ENCODE assay signal across 11 mouse cellular contexts in the genomic region with DNA sequence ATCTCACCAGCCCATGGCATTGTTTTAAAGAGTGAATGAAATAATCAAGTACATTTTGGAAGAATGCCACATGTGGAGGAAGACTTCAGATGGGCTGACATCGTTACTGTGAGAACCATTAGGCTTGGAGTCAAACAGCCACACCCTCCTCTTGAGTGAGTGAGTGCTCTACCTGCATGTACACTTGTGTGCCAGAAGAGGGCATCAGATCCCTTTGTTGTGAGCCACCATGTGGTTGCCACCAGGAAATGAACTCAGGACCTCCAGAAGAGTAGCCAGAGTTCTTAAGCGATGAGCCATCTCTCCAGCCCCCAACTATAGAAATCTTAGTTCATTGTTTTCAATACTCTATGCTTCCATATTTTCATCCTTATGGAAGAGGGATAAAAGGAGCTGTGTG. TPM values are rescaled to one million over a fixed set of nuclear protein-coding genes. Genes with fewer than 3 reads are reported as not detected.
DNase-seq lines count a peak whose midpoint lies in the region; ATAC-seq lines count a peak whose summit lies in the region.
"Had no signal": no experiment of that assay in that cellular context is flagged by ENCODE, and none has a peak within 500 bp of the region (broad histone marks: within the 10 kb centered on the region; RNA-seq: fewer than 3 reads in every experiment).

No protein-coding gene starts in this region.

- peak; percentile 11 for DNase-seq in kidney, postnatal 36 days
- no peak for DNase-seq in kidney, postnatal 14 days
- DNase-seq in CD4-positive, CD25-positive, alpha-beta regulatory T cell, adult 2 months (ENCODE audit: low read depth, low spot score), result peak; percentile 81
- peak; percentile 85 for DNase-seq in R1 (ENCODE audit: low read depth, low spot score)
- no peak for DNase-seq in cerebellum, adult 9-11 months
- no peak for DNase-seq in layer of hippocampus, adult 8-10 months (ENCODE audit: low spot score in 2 of 2)
- DNase-seq in frontal cortex, postnatal 25 days (ENCODE audit: low spot score in 2 of 2), result no peak
- DNase-seq: cerebellum, adult 9-10 months; gastrocnemius, postnatal 10 days; right cerebral cortex, postnatal 4 days had no signal

- ATAC-seq in megakaryocyte, adult 5-6 weeks (ENCODE audit: poor library complexity, severe bottlenecking), result 0 out of 2 replicates have a peak, but pooled peaks have one; percentile 24

RNA-seq across cellular contexts. Expression of a gene that starts 22.7 kb away (rescaled TPM):
- total RNA-seq in megakaryocyte, adult 5-6 weeks (2015), result not detected in 2 replicates
- total RNA-seq in megakaryocyte, adult 5-6 weeks (2017), result not detected in 2 replicates
- total RNA-seq in layer of hippocampus, adult 8-10 months (2022), result not detected
- total RNA-seq: gastrocnemius, postnatal 10 days had no signal

RNA-seq across cellular contexts. Expression of a gene that starts 23.5 kb away (rescaled TPM):
- not detected in 2 replicates for total RNA-seq in megakaryocyte, adult 5-6 weeks (2015)
- not detected in 2 replicates for total RNA-seq in megakaryocyte, adult 5-6 weeks (2017)
- not detected for total RNA-seq in layer of hippocampus, adult 8-10 months (2022)
- total RNA-seq: gastrocnemius, postnatal 10 days had no signal

RNA-seq across cellular contexts. Expression of a gene that starts 39.2 kb away (rescaled TPM):
- total RNA-seq in megakaryocyte, adult 5-6 weeks (2015), result 205 and 210 TPM in 2 replicates
- 81.5 and 95.7 TPM in 2 replicates for total RNA-seq in megakaryocyte, adult 5-6 weeks (2017)
- total RNA-seq in layer of hippocampus, adult 8-10 months (2022), result 100 to 1,000 TPM; 243 to 255 (median 246) TPM

Comparison
In these comparisons a context has a peak if more than half of its experiments do, and no peak if none do; other contexts are left out.
1. DNase-seq: peak in kidney, postnatal 36 days (2 of 2), CD4-positive, CD25-positive, alpha-beta regulatory T cell, adult 2 months (single experiment) and R1 (single experiment); none in kidney, postnatal 14 days (single experiment), cerebellum, adult 9-11 months (single experiment), layer of hippocampus, adult 8-10 months (0 of 2) and frontal cortex, postnatal 25 days (0 of 2).